Mouse (Mus musculus) cerebellum, adult 2 months (tissue): ENCODE measurements around the gene Pmepa1.

Experiments used
- CTCF ChIP-seq: fragments of 200-500 bp; IDR thresholded peaks from 2 replicates; pipeline ENCODE4 v1.5.1; 2011; ENCODE audit warnings: low read depth, mild to moderate bottlenecking, control low read depth, low read length, moderate library complexity, borderline replicate concordance; ENCODE audit not compliant: insufficient read depth
- POLR2A ChIP-seq: fragments of 200-500 bp; IDR thresholded peaks from 2 replicates; pipeline ENCODE4 v1.6.1; 2011; ENCODE audit warnings: low read length, control low read depth, borderline replicate concordance; ENCODE audit not compliant: insufficient read depth

- TF ChIP-seq CTCF: no peak
- TF ChIP-seq POLR2A: no peak
These were observed 51.5 kb downstream of the Pmepa1 start for GRCm38 (mm10) chr2:173224832-173225231.
